Mouse (Mus musculus) hindbrain, embryonic 10.5 days (tissue): ENCODE measurements around the gene Gm17324. TPM values are rescaled to one million over a fixed set of nuclear protein-coding genes. Genes with fewer than 3 reads are reported as not detected.
"Not testable (repeated sequence)": the region's sequence is repeated elsewhere in the genome, so short reads cannot be mapped to it uniquely, and the experiment has no call there.

Experiments
- DNase-seq: peaks from one replicate; pipeline ENCODE4 v3.0.0-alpha.2; 2017; ENCODE audit warnings: low spot score
- H3K27ac ChIP-seq: fragments of 300-500 bp; sonication (generic); 2 replicates; pipeline ENCODE4 v1.5.1; 2016; ENCODE audit warnings: mild to moderate bottlenecking, moderate library complexity
- H3K27me3 ChIP-seq: fragments of 300-500 bp; sonication (generic); 2 replicates; pipeline ENCODE4 v1.6.1; 2016; ENCODE audit warnings: mild to moderate bottlenecking; ENCODE audit not compliant: poor library complexity, insufficient read depth, severe bottlenecking
- H3K36me3 ChIP-seq: fragments of 300-500 bp; sonication (generic); 2 replicates; pipeline ENCODE4 v1.6.1; 2016; ENCODE audit warnings: mild to moderate bottlenecking, moderate library complexity
- H3K4me1 ChIP-seq: fragments of 300-500 bp; sonication (generic); replicated peaks from 2 replicates; pipeline ENCODE4 v1.6.1; 2016; ENCODE audit warnings: mild to moderate bottlenecking
- H3K4me3 ChIP-seq: fragments of 300-500 bp; sonication (generic); 2 replicates; pipeline ENCODE4 v1.5.1; 2016; ENCODE audit warnings: mild to moderate bottlenecking, moderate library complexity
- H3K9me3 ChIP-seq: fragments of 300-500 bp; sonication (generic); 2 replicates; pipeline ENCODE4 v1.6.1; 2016; ENCODE audit warnings: mild to moderate bottlenecking, moderate library complexity
- WGBS: fragments of 180-500 bp; shearing (Covaris S2); methylation state at CpG from one replicate; pipeline ENCODE4 v1.1.7; 2016; 5-methylcytosine and 5-hydroxymethylcytosine counted together
- polyA plus RNA-seq: library from polyadenylated mRNA; unstranded; fragments of >200 nt; fragmentation: Nextera tagmentation; extraction: Ambion mirVana; gene quantifications from 2 replicates; pipeline ENCODE4 v1.2.1, GENCODE M21; 2016

The Gm17324 gene
- polyA plus RNA-seq, 1 experiment from 2014 or later = 0.68 TPM

DNA sequence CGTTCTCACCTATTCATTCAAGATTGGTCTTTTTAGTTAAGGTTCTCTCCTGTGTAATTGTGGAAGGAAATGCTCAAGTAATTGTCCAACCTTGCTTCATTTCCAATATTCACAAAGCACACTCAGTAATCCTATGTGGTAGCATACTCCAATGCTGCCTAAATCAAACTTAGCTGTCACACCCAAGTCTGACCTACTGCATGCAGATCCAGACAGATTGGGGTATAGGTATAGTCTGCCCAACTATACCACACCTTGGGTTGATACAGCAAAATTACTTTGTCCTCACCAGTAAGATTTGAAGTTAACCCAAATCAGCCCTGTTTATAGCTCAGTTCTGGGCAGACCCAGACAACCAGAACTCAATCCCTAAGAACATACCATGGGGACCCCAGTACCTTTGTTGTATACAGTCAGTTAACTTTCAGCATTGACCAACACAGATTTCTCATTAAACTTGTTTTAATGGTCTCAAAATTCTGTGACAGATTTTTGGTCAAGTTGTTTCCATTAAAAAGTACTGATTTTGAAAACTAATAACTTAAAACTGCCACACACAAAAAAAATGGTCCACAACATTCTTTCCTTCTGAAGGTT, 29.5 kb upstream of the Gm17324 start:
- not testable (repeated sequence) for H3K27ac ChIP-seq, H3K27me3 ChIP-seq, DNase-seq, H3K4me3 ChIP-seq, H3K9me3 ChIP-seq
- Histone ChIP-seq H3K4me1 (peaks cover 22% of the 10 kb centered on the region), H3K36me3 (peaks cover 69% of the 10 kb centered on the region)
- 55% methylated on average over 1 of the region's 1 CpGs for WGBS

DNA sequence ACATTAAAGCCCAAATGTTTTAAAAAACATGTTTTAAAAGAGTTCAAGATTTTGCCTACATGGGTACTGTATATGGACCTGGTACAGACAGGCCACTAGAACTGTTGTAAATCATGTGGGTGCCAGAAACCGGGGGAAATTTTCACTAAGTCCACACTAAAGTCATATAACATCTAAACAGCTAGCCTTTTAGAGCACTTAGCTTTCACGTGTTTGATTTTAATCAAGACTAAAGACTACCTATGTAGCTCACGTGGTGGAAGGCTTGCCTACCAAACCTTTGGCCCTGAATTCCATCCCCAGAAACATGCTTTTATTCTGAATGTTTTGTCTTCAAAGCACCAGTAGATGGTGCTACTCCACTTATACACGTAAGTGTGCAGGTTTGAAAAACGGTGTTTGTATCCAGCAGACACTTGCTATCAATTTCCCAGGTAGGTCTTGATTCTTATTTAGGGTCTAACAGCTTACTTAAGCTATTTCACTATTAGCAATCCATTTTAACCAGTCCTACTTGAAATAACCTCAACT, 28.5 kb upstream of the Gm17324 start:
- H3K27me3 ChIP-seq = no peaks in the 10 kb centered on the region
- WGBS = 5% methylated on average over 5 of the region's 5 CpGs
- H3K4me3 ChIP-seq = peak overlapping the region; percentile 9; the same call in 1 of the 2 replicates
- H3K4me1 ChIP-seq = peaks cover 11% of the 10 kb centered on the region
- no peak overlapping the region for H3K27ac ChIP-seq
- no peaks in the 10 kb centered on the region for H3K9me3 ChIP-seq
- DNase-seq = no peak
- peaks cover 79% of the 10 kb centered on the region for H3K36me3 ChIP-seq

DNA sequence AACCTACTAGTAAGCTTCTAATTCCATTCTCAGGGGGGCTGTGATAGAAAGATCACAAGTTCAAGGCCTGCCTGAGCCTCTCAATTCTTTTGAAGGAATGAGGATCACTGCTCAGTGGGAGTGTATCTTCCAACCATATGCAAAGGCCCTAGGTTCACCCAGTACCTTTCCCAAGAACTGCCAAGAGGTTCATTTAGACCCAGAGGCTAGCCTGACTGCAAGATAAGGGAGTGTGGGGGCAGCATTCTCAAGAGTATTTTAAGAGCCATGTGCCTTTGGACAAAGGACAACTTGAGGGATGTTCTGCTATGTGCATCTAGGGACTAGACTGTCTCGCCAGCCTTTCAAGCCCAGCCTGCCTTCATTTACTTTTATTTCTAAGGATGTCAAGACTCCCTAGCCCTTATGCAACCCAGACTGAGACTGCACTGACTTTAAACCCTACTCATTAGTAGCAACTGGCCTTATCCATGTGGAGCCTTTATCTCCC, 28.0 kb upstream of the Gm17324 start:
- DNase-seq = peak; percentile 49
- Histone ChIP-seq H3K4me3 (no peak overlapping the region), H3K36me3 (peaks cover 83% of the 10 kb centered on the region), H3K9me3 (no peaks in the 10 kb centered on the region), H3K27me3 (no peaks in the 10 kb centered on the region), H3K27ac (no peak overlapping the region), H3K4me1 (peaks cover 10% of the 10 kb centered on the region)
- 14% methylated on average over 1 of the region's 1 CpGs for WGBS

DNA sequence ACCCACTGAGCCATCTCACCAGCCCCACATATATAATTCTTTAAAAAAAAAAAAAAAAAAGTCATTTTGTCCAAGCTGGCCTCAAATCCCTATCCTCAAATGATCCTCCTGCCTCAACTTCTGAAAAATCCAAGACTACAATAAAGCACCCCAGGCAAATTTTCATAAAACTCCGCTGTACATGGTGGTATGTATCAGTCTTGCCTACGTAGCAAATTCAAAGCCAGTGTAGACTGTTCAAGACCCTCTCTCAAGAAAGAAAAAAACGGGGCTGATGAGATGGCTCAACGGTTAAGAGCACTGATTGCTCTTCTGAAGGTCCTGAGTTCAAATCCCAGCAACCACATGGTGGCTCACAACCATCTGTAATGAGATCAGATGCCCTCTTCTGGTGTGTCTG, 27.3 kb upstream of the Gm17324 start:
- Histone ChIP-seq H3K27ac (no peak overlapping the region), H3K27me3 (no peaks in the 10 kb centered on the region), H3K36me3 (peaks cover 84% of the 10 kb centered on the region), H3K9me3 (no peaks in the 10 kb centered on the region), H3K4me3 (no peak overlapping the region), H3K4me1 (peaks cover 10% of the 10 kb centered on the region)
- WGBS = 92% methylated on average over 4 of the region's 4 CpGs
- no peak for DNase-seq

DNA sequence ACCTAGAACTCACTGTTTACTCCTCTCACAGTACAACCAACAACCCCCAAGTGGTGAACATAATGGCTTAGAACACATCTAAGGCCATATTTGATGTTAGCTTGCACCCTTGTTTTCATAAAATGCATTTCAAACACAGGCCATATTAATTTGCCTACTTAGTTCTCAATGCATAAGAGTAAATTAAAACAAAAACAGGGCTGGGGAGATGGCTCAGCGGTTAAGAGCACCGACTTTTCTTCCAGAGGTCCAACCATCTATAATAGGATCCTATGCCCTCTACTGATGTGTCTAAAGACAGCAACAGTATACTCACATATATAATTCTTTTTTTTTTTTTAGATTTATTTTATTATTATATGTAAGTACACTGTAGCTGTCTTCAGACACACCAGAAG, 26.8 kb upstream of the Gm17324 start:
- no peak for DNase-seq
- Histone ChIP-seq H3K27ac (no peak overlapping the region), H3K9me3 (no peaks in the 10 kb centered on the region), H3K4me3 (no peak overlapping the region), H3K36me3 (peaks cover 84% of the 10 kb centered on the region), H3K4me1 (peaks cover 10% of the 10 kb centered on the region), H3K27me3 (no peaks in the 10 kb centered on the region)
- 89% methylated on average over 2 of the region's 2 CpGs for WGBS

DNA sequence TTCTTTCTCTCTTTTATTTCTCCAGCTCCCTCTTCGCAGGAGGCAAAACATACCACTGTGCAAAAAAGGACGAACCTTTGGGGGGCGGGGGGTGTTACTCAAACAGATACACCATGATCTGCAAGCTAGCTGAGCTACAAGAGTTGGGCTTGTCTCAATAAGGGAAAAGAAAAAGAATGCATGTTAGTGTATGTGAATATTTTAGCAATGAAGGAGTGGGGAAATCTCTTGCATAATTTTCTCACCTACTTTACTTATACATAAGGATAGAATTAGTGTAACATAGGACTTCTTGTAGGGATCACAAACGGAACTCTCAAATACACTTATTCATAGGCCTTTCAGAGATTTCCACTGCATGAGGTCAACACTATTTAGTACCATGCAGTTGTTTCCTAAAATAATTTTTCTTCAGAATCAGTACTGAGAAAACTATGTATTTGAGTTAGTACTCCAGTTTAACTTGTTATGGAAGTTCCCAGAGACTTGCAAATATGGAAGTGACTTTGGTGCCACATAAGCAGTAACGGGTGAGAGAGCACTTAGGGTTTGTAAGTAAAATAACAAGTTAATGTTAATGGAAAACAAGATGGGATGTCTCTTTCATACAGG, 26.3 kb upstream of the Gm17324 start:
- no peak overlapping the region for H3K27ac ChIP-seq
- H3K27me3 ChIP-seq = no peaks in the 10 kb centered on the region
- H3K9me3 ChIP-seq = no peaks in the 10 kb centered on the region
- WGBS = 89% methylated on average over 5 of the region's 5 CpGs
- peaks cover 10% of the 10 kb centered on the region for H3K4me1 ChIP-seq
- no peak for DNase-seq
- no peak overlapping the region for H3K4me3 ChIP-seq
- peaks cover 84% of the 10 kb centered on the region for H3K36me3 ChIP-seq

DNA sequence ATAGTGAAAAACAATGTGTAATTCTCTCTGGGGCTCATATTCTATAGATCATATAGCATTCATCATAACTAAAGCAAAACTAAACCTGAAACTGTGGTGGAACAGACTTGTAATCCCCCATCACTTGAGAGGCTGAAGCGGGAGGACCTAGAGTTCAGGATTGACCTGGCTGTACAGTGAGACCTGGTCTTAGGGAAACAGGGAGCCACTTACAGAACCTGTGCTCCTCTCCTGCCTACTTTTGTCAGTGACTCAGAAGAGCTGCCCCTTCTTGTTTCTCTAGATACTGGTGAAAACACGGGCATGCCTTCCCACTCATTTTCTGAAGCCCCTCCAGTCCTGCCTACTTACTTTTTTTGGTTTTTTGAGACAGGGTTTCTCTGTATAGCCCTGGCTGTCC, 25.7 kb upstream of the Gm17324 start:
- H3K27me3 ChIP-seq = no peaks in the 10 kb centered on the region
- peaks cover 84% of the 10 kb centered on the region for H3K36me3 ChIP-seq
- 82% methylated on average over 2 of the region's 2 CpGs for WGBS
- no peaks in the 10 kb centered on the region for H3K9me3 ChIP-seq
- no peak overlapping the region for H3K27ac ChIP-seq
- no peak overlapping the region for H3K4me3 ChIP-seq
- DNase-seq = no peak
- H3K4me1 ChIP-seq = peaks cover 6% of the 10 kb centered on the region

DNA sequence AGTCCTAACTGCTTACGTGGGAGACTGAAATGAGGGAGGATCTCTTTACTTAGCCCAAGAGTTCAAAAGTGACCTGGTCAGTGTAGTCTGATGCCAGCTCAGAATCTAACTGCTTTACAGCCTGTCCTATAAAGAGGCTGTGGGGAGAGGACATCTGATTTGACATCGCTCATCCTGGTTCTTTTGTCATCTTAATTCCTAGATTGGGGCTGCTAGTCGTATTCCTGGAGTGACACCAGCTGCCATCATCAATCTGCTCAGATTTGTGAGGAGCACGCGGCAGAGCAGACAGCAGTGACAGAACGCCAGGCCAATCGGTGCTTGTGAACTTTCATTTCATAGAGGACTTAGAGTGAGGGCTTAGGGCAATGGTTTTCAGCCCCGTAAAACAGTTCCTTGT, 25.0 kb upstream of the Gm17324 start:
- Histone ChIP-seq H3K27me3 (no peaks in the 10 kb centered on the region), H3K9me3 (no peaks in the 10 kb centered on the region), H3K4me3 (no peak overlapping the region), H3K4me1 (no peaks in the 10 kb centered on the region), H3K27ac (no peak overlapping the region), H3K36me3 (peaks cover 84% of the 10 kb centered on the region)
- DNase-seq = no peak
- 87% methylated on average over 8 of the region's 8 CpGs for WGBS

DNA sequence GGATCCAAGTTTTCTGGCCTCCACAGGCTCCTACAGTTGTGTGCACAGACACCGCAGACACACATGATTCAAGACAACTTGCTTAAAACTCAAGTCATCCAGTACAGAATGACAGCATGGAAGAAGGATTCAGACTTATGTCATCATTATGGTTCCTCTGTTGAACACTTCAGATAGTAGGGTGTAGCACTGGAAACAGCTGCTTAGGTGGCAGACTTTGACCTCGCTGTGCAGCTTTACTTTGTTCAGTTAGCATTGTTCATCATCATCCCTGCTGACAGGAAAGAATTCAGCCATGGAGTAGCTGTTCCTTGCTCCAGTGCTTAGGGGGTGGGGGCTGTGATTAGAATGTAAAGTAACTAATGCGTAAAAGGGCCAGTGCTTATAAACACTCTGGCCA, 17.1 kb upstream of the Gm17324 start:
- no peak for DNase-seq
- WGBS = 93% methylated on average over 3 of the region's 3 CpGs
- Histone ChIP-seq H3K9me3 (no peaks in the 10 kb centered on the region), H3K36me3 (peaks cover 96% of the 10 kb centered on the region), H3K4me3 (no peak overlapping the region), H3K4me1 (no peaks in the 10 kb centered on the region), H3K27me3 (no peaks in the 10 kb centered on the region), H3K27ac (no peak overlapping the region)

DNA sequence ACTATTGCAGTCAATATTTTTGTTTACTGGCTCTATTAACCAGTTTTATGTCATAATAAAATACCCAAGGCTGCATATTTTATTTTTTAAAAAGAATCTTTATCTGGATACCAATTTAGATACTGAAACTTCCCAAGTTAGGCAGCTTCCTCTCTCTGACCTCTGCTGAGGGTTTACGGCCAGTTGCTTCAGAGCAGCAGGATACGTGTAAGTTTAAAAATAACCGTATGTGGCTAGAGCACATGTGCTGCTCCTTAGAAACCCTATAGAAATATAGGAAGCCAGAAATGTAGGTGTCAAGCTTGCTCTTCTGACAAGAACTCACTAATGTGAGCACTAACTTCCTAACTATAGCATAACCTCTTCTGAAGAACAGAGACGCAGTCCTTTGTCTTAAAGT, 14.8 kb upstream of the Gm17324 start:
- DNase-seq = no peak
- no peaks in the 10 kb centered on the region for H3K9me3 ChIP-seq
- H3K27me3 ChIP-seq = no peaks in the 10 kb centered on the region
- no peak overlapping the region for H3K4me3 ChIP-seq
- peaks cover 91% of the 10 kb centered on the region for H3K36me3 ChIP-seq
- no peaks in the 10 kb centered on the region for H3K4me1 ChIP-seq
- H3K27ac ChIP-seq = no peak overlapping the region
- 96% methylated on average over 4 of the region's 4 CpGs for WGBS

DNA sequence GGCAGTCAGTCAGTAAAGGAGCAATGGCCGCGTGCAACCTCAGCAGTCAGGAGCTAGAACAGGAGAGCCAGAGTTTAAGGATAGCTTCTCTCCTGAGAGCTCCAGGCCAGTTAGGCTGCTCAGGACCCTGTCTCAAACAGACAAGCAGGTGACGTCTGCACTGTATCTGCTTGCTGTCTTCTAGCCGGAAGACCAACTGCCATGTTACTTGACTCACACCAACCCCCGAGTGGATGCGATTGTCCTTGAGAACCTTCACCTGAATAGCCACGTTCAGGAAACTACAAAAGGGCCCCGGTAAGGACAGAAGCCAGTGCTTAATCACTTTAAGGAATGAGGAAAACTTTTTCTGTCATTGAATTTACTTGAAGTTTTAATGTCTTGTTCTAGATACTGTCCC, 8.4 kb upstream of the Gm17324 start:
- no peak overlapping the region for H3K4me3 ChIP-seq
- no peak overlapping the region for H3K27ac ChIP-seq
- H3K27me3 ChIP-seq = no peaks in the 10 kb centered on the region
- no peaks in the 10 kb centered on the region for H3K4me1 ChIP-seq
- 89% methylated on average over 8 of the region's 8 CpGs for WGBS
- peaks cover 85% of the 10 kb centered on the region for H3K36me3 ChIP-seq
- DNase-seq = no peak
- H3K9me3 ChIP-seq = no peaks in the 10 kb centered on the region

DNA sequence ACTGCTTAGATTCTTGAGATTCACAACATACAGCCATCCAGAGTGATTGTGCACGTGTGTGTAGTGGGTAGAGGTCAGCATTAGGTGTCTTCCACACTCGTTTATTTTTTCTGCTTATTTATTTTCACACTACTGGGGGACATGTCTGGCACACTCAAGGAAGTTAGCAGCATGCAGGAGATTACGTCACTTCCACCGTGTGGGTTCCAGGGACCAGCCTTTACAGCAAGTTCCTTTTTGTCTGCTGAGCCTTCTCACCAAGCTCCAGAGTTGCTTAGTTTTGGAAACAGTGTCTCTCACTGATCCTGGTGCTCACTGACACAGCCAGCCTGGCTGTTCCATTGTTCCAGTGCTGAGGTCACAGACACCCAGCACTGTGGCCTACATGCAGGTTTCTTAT, 2.8 kb upstream of the Gm17324 start:
- H3K36me3 ChIP-seq = peaks cover 53% of the 10 kb centered on the region
- WGBS = 84% methylated on average over 4 of the region's 4 CpGs
- H3K9me3 ChIP-seq = no peaks in the 10 kb centered on the region
- peaks cover 14% of the 10 kb centered on the region for H3K4me1 ChIP-seq
- H3K27me3 ChIP-seq = peaks cover 11% of the 10 kb centered on the region
- no peak for DNase-seq
- no peak overlapping the region for H3K4me3 ChIP-seq
- H3K27ac ChIP-seq = no peak overlapping the region

DNA sequence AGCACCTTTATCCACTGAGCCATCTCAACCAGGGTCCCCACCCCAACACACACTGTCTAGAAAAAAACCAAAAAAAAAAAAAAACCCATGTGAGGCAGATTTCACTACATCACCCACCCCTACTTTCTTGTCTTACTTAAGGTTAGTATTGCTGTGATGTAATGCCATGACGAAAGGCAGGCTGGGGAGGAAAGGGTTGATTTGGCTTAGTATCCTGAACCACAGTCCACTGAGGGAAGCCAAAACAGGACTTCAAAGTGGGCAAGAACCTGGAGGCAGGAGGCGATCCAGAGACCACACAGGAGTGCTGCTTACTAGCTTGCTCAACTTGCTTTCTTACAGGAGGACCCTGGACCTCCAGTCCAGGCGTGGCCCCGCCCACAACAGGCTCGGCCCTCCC, 1.8 kb upstream of the Gm17324 start:
- no peak for DNase-seq
- Histone ChIP-seq H3K36me3 (peaks cover 49% of the 10 kb centered on the region), H3K27me3 (peaks cover 21% of the 10 kb centered on the region), H3K27ac (no peak overlapping the region), H3K9me3 (no peaks in the 10 kb centered on the region), H3K4me1 (peaks cover 14% of the 10 kb centered on the region), H3K4me3 (no peak overlapping the region)
- WGBS = 79% methylated on average over 5 of the region's 5 CpGs
